Mouse (Mus musculus) embryo, embryonic 10 days (tissue): ENCODE measurements around the gene Prrx2.

Experiments used
- DNase-seq: peaks from one replicate; pipeline ENCODE4 v3.0.0-alpha.2; 2015; ENCODE audit warnings: low spot score

Gene Prrx2

GRCm38 (mm10) chr2:30870863-30871262 is 36.1 kb downstream of the Prrx2 start:
- DNase-seq: no peak

- DNase-seq: peak; percentile 47
Measured at GRCm38 (mm10) chr2:30872669-30873068, 37.9 kb downstream of the Prrx2 start.

GRCm38 (mm10) chr2:30874445-30874844 is 39.7 kb downstream of the Prrx2 start:
- no peak for DNase-seq

DNA sequence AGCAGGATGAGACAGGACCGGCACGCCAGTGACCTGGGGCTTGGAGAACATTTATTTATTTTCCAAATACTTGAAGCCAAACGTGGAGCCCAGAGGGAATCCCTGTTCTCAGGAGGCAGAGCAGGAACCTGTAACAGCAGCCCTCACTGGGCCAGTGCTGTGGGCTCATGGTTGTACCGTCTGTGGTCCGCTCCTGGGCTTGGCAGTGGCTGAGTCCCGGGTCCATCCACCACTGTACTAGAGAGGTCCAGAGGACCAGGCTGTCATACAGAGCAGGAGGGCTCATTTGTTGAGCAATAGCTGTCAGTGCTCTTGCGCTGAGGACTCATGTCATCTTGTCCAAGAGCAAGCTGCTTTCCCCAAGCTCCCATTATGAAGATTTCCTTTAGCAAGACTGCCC is 40.3 kb downstream of the Prrx2 start:
- no peak for DNase-seq

DNA sequence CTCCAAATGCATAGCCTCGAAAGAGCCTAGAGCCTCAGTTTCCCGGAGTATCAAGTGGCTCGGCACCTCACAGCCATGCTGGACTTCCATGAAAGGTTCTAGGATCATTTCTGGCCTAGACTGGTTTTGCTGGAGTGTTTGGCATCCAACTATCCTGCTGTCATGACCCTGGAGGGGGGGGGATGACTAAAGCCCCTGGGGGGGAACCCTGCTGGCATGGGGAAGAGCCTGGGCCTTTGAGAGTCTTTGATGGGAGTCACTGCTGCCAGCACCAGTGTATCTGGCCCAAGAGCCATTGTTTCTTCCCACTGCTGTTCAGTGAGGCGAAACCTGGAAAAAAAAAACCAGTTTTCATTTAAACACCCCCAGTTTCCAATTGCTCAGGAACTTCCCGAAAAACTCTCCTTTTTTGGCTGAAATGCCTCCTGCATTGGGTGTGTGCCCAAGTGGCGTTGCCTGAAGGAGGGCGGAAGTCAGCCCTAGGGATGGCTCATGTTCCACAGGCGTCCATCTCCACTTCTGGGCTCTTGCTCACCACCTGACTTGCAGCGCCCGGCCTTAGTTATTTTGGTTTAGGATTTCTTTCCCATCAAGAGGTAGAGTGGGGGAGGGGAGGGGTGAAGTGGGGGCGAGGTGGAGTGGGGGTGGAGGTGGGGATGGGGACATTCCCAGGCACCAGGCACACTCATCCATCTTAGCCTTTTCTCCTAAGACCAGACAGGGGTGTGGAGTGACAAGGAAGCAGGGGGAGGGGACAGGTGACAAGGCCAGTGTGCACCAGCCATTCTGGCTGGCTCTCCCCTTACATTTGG is 41.1 kb downstream of the Prrx2 start:
- DNase-seq: peak; percentile 51

GRCm38 (mm10) chr2:30879481-30879880 is 44.7 kb downstream of the Prrx2 start:
- no peak for DNase-seq

- DNase-seq: no peak
Measured at GRCm38 (mm10) chr2:30881215-30881614, 46.4 kb downstream of the Prrx2 start.

DNA sequence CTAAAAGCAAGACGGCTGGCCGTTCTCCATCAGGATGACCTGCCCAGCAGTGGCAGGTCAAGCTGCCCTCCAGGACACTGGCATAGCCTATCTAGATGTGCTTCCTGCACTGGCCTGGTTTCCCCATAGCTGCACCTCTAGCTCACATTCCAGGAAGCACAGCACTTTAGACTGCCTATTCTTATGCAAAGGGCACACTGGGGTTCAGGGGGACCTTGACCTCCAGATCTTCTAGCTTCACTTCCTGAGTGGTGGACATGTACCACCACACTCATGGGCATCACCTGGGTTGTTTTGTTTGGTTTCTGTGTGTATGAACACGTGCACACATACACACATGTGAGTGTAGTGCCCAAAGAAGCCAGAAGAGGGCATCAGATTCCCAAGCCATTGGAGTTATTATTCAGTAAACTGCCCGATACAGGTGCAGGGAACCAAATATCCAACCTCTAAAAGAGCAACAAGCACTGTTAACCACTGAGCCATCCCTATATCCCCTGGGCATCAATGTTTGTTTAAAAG is 50.1 kb downstream of the Prrx2 start:
- no peak for DNase-seq

GRCm38 (mm10) chr2:30885453-30886163 is 50.8 kb downstream of the Prrx2 start:
- peak; percentile 71 for DNase-seq

GRCm38 (mm10) chr2:30891002-30891401 is 56.2 kb downstream of the Prrx2 start:
- peak; percentile 90 for DNase-seq

DNA sequence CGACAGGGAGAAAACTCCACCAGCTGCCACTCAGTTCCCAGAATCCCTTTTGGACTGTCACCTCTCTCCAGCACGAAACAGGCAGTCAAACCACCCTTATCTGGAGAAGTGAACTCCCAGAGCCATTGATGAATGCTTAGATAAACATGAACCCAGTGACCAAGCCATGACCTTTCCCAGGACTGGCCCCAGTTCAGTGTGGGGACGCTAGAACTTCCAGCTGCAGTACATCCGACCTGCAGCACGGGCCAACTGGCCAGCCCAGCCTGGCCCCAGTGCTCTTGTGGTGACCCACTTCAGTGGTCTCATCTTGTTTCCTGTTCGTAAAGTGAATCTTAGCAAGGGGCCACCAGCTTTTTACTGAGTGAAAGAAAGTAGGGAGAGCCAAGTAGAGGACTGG is 58.6 kb downstream of the Prrx2 start:
- peak; percentile 82 for DNase-seq

DNA sequence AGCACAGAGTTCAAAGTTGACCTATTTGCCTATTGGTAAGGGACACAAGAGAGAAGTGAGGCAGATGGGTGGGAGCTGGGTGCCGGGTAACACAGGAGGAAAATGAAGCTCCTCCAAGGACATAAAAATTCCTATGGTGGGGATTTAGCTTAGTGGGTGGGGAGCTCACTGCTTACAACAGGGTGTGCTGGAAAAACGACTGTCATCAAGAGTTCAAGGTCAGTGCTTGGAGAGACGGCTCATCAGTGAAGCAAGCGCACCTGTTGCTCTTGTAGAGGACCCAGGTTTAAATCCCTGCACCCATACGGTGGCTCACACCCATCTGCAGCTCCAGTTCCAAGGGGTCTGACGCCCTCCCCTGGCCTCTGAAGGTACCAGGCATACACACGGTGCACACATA is 59.2 kb downstream of the Prrx2 start:
- no peak for DNase-seq

DNA sequence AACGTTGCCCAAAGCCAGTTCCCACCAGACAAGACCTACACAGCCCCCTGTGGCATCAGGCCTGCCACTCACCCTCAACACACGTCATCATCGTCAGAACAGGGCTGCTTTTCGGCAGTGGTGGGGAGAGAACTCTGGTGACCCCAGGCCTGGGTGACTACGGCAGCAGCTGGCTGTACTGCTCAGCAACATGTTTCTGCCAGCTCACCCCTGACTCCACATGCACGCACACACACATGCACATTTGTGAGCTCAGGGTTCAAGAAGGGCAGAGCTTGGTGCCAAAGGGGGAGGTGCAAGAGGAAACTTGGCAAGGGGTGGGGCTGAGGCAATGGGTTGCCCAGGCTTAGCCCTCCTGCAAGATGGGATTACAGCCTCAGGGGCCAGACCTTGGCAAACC is 62.5 kb downstream of the Prrx2 start:
- DNase-seq: no peak

DNA sequence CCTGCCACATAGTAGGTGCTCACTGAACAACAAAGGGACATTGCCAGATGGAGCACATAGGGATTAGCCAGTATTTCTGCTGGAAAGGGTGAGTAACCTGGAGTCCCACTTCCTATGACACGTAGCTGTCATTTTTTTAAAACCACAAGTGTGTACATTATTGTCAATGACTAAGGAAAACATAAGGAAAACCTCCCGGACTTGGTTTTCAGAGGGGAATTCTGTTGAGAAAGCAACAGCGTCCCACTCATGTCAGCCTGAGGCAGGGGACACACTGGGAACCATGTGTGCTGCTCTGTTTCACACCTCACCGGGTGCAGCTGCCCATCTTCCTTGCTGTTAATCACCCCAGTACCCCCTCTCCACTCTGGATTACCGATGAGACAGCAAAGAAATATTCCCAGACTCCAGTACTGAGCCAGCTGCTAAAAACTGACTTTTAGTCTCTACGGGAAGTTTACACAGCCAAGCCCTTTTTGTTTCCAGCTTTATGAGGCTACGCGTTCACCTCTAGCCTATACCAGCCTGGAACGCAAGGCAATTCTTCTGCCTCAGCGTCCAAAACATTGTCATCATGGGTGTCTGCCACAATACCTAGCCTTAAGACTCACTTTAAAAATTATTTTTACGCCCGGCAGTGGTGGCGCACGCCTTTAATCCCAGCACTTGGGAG is 64.8 kb downstream of the Prrx2 start:
- DNase-seq: no peak

GRCm38 (mm10) chr2:30901646-30902160 is 66.9 kb downstream of the Prrx2 start:
- no peak for DNase-seq

DNA sequence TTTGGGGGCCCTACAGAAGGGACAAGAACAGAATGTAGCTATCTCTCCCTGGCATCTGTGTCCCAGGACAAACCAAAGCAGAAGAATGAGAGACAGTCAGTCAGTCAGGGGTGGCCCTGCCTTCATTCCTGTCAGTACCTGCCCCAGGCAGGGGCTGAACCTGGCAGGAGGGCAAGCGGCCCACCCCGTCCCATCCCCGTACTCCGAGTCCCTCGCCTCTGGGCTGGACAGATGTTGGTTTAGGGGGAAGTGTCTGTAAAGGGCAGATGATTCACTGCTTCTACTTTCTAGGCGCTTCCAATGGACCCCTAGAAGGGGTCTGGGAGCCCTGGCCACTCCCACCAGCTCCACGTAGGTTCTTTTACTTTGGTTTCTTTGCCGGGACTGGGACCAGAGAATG is 67.5 kb downstream of the Prrx2 start:
- DNase-seq: no peak

DNA sequence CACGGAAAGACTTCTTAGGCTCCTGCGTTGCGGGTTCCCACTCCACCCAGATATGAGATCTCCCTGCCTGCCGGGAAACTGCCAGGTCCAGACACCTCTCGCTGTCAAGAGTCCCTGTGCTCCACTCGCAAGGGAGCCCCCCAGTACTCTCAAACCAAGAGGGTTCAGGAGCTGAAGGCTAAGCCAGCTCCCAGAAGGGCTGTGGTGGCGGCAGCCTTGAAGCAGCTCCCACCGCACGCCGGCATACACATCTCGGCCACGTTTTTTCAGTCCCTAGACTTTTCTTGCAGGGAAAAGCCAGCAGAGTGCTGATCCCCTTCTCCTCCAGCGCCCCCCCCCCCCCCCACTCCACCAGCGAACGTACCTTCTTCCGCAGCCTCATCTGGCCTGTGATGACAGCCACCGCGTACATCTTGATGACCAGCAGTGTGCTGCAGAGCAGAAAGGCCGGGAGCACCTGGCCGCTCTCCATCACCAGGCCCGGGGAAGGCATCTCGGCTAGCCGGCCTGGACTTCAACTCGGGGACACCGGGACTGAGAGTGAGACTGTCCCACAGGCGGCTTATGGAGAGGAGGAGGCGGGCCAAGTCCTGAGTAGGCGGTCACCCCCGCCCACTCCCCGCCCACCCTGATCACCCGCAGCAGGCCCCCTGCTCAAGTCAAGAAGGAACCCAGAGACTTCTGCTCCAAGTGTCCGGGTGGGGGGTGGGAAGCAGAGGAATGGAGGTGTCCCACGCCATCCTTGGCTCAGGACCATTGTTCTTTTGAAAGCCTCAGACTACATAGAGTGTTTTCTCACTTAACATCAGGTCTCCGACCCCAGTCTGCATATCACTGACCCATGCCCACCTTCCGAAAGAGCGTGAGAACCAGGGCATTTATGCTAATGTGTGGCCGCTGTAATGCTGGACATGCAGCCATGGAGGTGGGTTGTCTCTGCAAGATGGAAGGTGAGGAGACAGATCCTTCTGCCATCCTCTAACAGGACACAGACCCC is 68.3 kb downstream of the Prrx2 start:
- DNase-seq: peak; percentile 73

- no peak for DNase-seq
Measured at GRCm38 (mm10) chr2:30904231-30904630, 69.5 kb downstream of the Prrx2 start.

- DNase-seq: no peak
Measured at GRCm38 (mm10) chr2:30904991-30905390, 70.2 kb downstream of the Prrx2 start.

GRCm38 (mm10) chr2:30905906-30906305 is 71.1 kb downstream of the Prrx2 start:
- no peak for DNase-seq

DNA sequence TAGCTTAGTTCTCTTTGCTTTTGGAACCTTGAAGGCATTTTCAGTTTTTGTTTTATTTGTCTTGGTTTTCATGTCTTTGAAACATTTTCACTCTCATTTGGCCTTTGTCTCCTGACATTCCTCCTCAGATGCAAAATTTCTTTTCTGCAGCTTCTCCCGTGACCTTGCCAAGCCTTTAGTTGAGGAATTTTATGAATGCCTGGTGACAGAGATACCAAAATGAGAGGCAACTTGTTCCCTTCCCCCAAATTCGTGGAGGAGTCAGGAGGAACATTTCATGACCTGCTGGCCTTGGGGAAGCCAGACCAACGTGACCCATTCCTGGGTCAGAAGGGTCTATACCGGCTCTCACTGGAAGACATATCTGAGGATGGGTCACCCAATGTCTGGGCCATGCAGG is 71.9 kb downstream of the Prrx2 start:
- no peak for DNase-seq
